Mouse (Mus musculus) MEL (cell line): ENCODE measurements around the gene Atp1a1. TPM values are rescaled to one million over a fixed set of nuclear protein-coding genes. Genes with fewer than 3 reads are reported as not detected.

Experiments
- DNase-seq: peaks from one replicate; pipeline ENCODE4 v3.0.0; 2011; ENCODE audit warnings: low read depth, low spot score
- H3K27ac ChIP-seq: 2 replicates; pipeline ENCODE4 v1.5.1; 2012; ENCODE audit warnings: low read depth, mild to moderate bottlenecking, control low read depth, low read length, moderate library complexity; ENCODE audit not compliant: control insufficient read depth
- H3K27me3 ChIP-seq, 2 experiments: fragments of 150-350 bp in 1 of 2; sonication (generic) in 1 of 2; 2 replicates each; pipeline ENCODE4 v1.6.1; 2012; ENCODE audit warnings: low read length in 2 of 2, mild to moderate bottlenecking in 2 of 2, improper control_type of control experiment in 1 of 2, moderate library complexity in 1 of 2; ENCODE audit not compliant: insufficient read depth in 2 of 2, control insufficient read depth in 1 of 2
- H3K36me3 ChIP-seq, 2 experiments: 2 replicates each; pipeline ENCODE4 v1.6.1; 2012 to 2014; ENCODE audit warnings: low read length in 2 of 2, improper control_type of control experiment in 1 of 2, inconsistent platforms in 1 of 2, mild to moderate bottlenecking in 1 of 2; ENCODE audit not compliant: insufficient read depth in 2 of 2, control insufficient read depth in 1 of 2
- H3K4me1 ChIP-seq, 2 experiments: fragments of 150-350 bp in 1 of 2; sonication (generic) in 1 of 2; 2 replicates each; pipeline ENCODE4 v1.6.1; 2012; ENCODE audit warnings: low read length in 2 of 2, improper control_type of control experiment in 1 of 2, mild to moderate bottlenecking in 1 of 2; ENCODE audit not compliant: insufficient read depth in 2 of 2, control insufficient read depth in 1 of 2
- H3K4me3 ChIP-seq, 2 experiments: fragments of 150-350 bp in 1 of 2; sonication (generic) in 1 of 2; 2 replicates each; pipeline ENCODE4 v1.5.1; 2012; ENCODE audit warnings: low read depth in 2 of 2, low read length in 2 of 2, mild to moderate bottlenecking in 2 of 2, moderate library complexity in 2 of 2, control low read depth in 1 of 2, improper control_type of control experiment in 1 of 2; ENCODE audit not compliant: control insufficient read depth in 1 of 2, insufficient read depth in 1 of 2
- H3K79me2 ChIP-seq: 2 replicates; pipeline ENCODE4 v1.6.1; 2012; ENCODE audit warnings: mild to moderate bottlenecking, low read length, moderate library complexity; ENCODE audit not compliant: control insufficient read depth, poor library complexity, insufficient read depth
- H3K9ac ChIP-seq: 2 replicates; pipeline ENCODE4 v1.6.1; 2012; ENCODE audit warnings: low read depth, mild to moderate bottlenecking, control low read depth, low read length, moderate library complexity; ENCODE audit not compliant: control insufficient read depth, poor library complexity, severe bottlenecking
- H3K9me3 ChIP-seq: fragments of 150-350 bp; sonication (generic); replicated peaks from 2 replicates; pipeline ENCODE4 v1.6.1; 2012; ENCODE audit warnings: mild to moderate bottlenecking, low read length, improper control_type of control experiment, moderate library complexity; ENCODE audit not compliant: insufficient read depth
- BHLHE40 ChIP-seq: IDR thresholded peaks from 2 replicates; pipeline ENCODE4 v1.6.1; 2012; ENCODE audit warnings: low read depth, mild to moderate bottlenecking, inconsistent platforms, low read length, improper control_type of control experiment, borderline replicate concordance
- CHD2 ChIP-seq: IDR thresholded peaks from 2 replicates; pipeline ENCODE4 v1.6.1; 2011; ENCODE audit warnings: low read length, improper control_type of control experiment
- ELF1 ChIP-seq: IDR thresholded peaks from 2 replicates; pipeline ENCODE4 v1.6.1; 2014; ENCODE audit warnings: low read depth, mild to moderate bottlenecking, inconsistent platforms, low read length, improper control_type of control experiment, moderate library complexity
- EP300 ChIP-seq, 2 experiments: IDR thresholded peaks; 2 replicates each; pipeline ENCODE4 v1.6.1; 2011; ENCODE audit warnings: improper control_type of control experiment in 2 of 2, low read length in 2 of 2, low read depth in 1 of 2, mild to moderate bottlenecking in 1 of 2
- ETS1 ChIP-seq: IDR thresholded peaks from 2 replicates; pipeline ENCODE4 v1.6.1; 2012; ENCODE audit warnings: low read depth, mild to moderate bottlenecking, inconsistent platforms, low read length, improper control_type of control experiment, moderate library complexity
- GABPA ChIP-seq: IDR thresholded peaks from 2 replicates; pipeline ENCODE4 v1.6.1; 2012; ENCODE audit warnings: low read depth, mild to moderate bottlenecking, inconsistent platforms, low read length, improper control_type of control experiment, moderate library complexity
- GATA1 ChIP-seq: IDR thresholded peaks from 2 replicates; pipeline ENCODE4 v1.6.1; 2011; ENCODE audit warnings: low read depth, low read length, improper control_type of control experiment
- JUND ChIP-seq: IDR thresholded peaks from 2 replicates; pipeline ENCODE4 v1.6.1; 2011; ENCODE audit warnings: low read depth, mild to moderate bottlenecking, improper control_type of control experiment, low read length
- MAFK ChIP-seq: IDR thresholded peaks from 2 replicates; pipeline ENCODE4 v1.6.1; 2011; ENCODE audit warnings: low read depth, mild to moderate bottlenecking, low read length, improper control_type of control experiment, borderline replicate concordance
- MAX ChIP-seq: IDR thresholded peaks from 2 replicates; pipeline ENCODE4 v1.6.1; 2011; ENCODE audit warnings: low read length, improper control_type of control experiment
- MEF2A ChIP-seq: IDR thresholded peaks from 2 replicates; pipeline ENCODE4 v1.6.1; 2014; ENCODE audit warnings: low read depth, mild to moderate bottlenecking, inconsistent platforms, low read length, improper control_type of control experiment; ENCODE audit not compliant: poor library complexity, insufficient replicate concordance, severe bottlenecking; ENCODE audit errors: extremely low read depth
- MYB ChIP-seq: IDR thresholded peaks from 2 replicates; pipeline ENCODE4 v1.6.1; 2011; ENCODE audit warnings: mild to moderate bottlenecking, low read depth, low read length, improper control_type of control experiment
- MYC ChIP-seq: IDR thresholded peaks from 2 replicates; pipeline ENCODE4 v1.6.1; 2011; ENCODE audit warnings: low read depth, mild to moderate bottlenecking, low read length, improper control_type of control experiment, moderate library complexity
- NELFE ChIP-seq: IDR thresholded peaks from 2 replicates; pipeline ENCODE4 v1.6.1; 2011; ENCODE audit warnings: low read depth, low read length, improper control_type of control experiment
- RAD21 ChIP-seq: IDR thresholded peaks from 2 replicates; pipeline ENCODE4 v1.6.1; 2011; ENCODE audit warnings: mild to moderate bottlenecking, low read depth, low read length, improper control_type of control experiment
- RCOR1 ChIP-seq: IDR thresholded peaks from 2 replicates; pipeline ENCODE4 v1.6.1; 2012; ENCODE audit warnings: low read depth, mild to moderate bottlenecking, inconsistent platforms, low read length, improper control_type of control experiment
- TAL1 ChIP-seq: IDR thresholded peaks from 2 replicates; pipeline ENCODE4 v1.6.1; 2012; ENCODE audit warnings: mild to moderate bottlenecking, inconsistent platforms, low read length, moderate library complexity, mixed read lengths
- TCF12 ChIP-seq: IDR thresholded peaks from 2 replicates; pipeline ENCODE4 v1.6.1; 2014; ENCODE audit warnings: low read depth, mild to moderate bottlenecking, inconsistent platforms, low read length, improper control_type of control experiment, moderate library complexity
- UBTF ChIP-seq: IDR thresholded peaks from 2 replicates; pipeline ENCODE4 v1.6.1; 2012; ENCODE audit warnings: low read depth, mild to moderate bottlenecking, inconsistent platforms, low read length, improper control_type of control experiment, moderate library complexity, borderline replicate concordance; ENCODE audit not compliant: insufficient read depth
- USF1 ChIP-seq: IDR thresholded peaks from 2 replicates; pipeline ENCODE4 v1.6.1; 2014; ENCODE audit warnings: low read depth, mild to moderate bottlenecking, inconsistent platforms, low read length, improper control_type of control experiment, moderate library complexity
- USF2 ChIP-seq, 2 experiments: IDR thresholded peaks; 2 replicates each; pipeline ENCODE4 v1.6.1; 2011 to 2012; ENCODE audit warnings: improper control_type of control experiment in 2 of 2, low read length in 2 of 2, borderline replicate concordance in 1 of 2, inconsistent platforms in 1 of 2, low read depth in 1 of 2, mild to moderate bottlenecking in 1 of 2; ENCODE audit not compliant: insufficient read depth in 1 of 2
- ZKSCAN1 ChIP-seq: IDR thresholded peaks from 2 replicates; pipeline ENCODE4 v1.6.1; 2012; ENCODE audit warnings: low read depth, mild to moderate bottlenecking, inconsistent platforms, low read length, improper control_type of control experiment, moderate library complexity
- ZMIZ1 ChIP-seq: IDR thresholded peaks from 2 replicates; pipeline ENCODE4 v1.6.1; 2012; ENCODE audit warnings: low read depth, mild to moderate bottlenecking, inconsistent platforms, low read length, improper control_type of control experiment, moderate library complexity
- ZNF384 ChIP-seq: IDR thresholded peaks from 2 replicates; pipeline ENCODE4 v1.6.1; 2012; ENCODE audit warnings: low read depth, mild to moderate bottlenecking, inconsistent platforms, low read length, improper control_type of control experiment
- polyA plus RNA-seq, 2 experiments: library from polyadenylated mRNA; stranded (reverse) in 1 of 2; unstranded in 1 of 2; fragments of >175 nt in 1 of 2; fragments of >200 nt in 1 of 2; gene quantifications; 2 replicates each; pipeline versions ENCODE4 v1.2.1 to v1.2.4; 2012; ENCODE audit warnings: low replicate concordance in 2 of 2, low read depth in 1 of 2; ENCODE audit not compliant: insufficient read length in 2 of 2, insufficient read depth in 1 of 2, missing spikeins in 1 of 2
- total RNA-seq: library from RNA; depleted of rRNA; stranded (reverse); fragments of 300-350 nt; gene quantifications from 2 replicates; pipeline ENCODE4 v1.2.3, GENCODE M21; 2012

Atp1a1 gene
- total and polyA plus RNA-seq, 3 experiments = 136 to 174 TPM; not detected in 1

GRCm38 (mm10) chr3:101618505-101618904 lies 14.0 kb upstream of the Atp1a1 start:
- DNase-seq = no peak
- Histone ChIP-seq H3K36me3 (no peaks in the 10 kb centered on the region), H3K9ac (no peak overlapping the region)

GRCm38 (mm10) chr3:101617451-101617850 lies 13.0 kb upstream of the Atp1a1 start:
- Histone ChIP-seq H3K27ac (no peak overlapping the region), H3K9ac (no peak overlapping the region), H3K27me3 (peaks cover 0 to 2% of the 10 kb centered on the region in 2 experiments; a peak in 2 of 4 replicates), H3K4me3 (no peak overlapping the region), H3K36me3 (no peaks in the 10 kb centered on the region), H3K9me3 (no peaks in the 10 kb centered on the region), H3K79me2 (no peaks in the 10 kb centered on the region), H3K4me1 (no peaks in the 10 kb centered on the region)
- DNase-seq = no peak
- TF ChIP-seq MYB (no peak), MAX (no peak), ZMIZ1 (no peak), GABPA (no peak), ZNF384 (no peak), TAL1 (no peak), BHLHE40 (no peak), ZKSCAN1 (no peak), UBTF (no peak), ELF1 (no peak), JUND (no peak), RAD21 (no peak)

More at GRCm38 (mm10) chr3:101618505-101618904, 14.0 kb upstream of the Atp1a1 start:
- H3K4me3 ChIP-seq = no peak overlapping the region
- TF ChIP-seq ETS1 (no peak), GATA1 (no peak), USF1 (no peak), NELFE (no peak), RAD21 (no peak), MAFK (no peak), UBTF (no peak), CHD2 (no peak), EP300 (IDR thresholded peaks at IDR 0.05; ENCODE audit: low read depth in 1 of 2, low read length in 2 of 2) (no peak), GABPA (no peak), MYC (no peak), MEF2A (no peak), RCOR1 (no peak), TCF12 (no peak), USF2 (IDR thresholded peaks at IDR 0.05; ENCODE audit: borderline replicate concordance in 1 of 2, insufficient read depth in 1 of 2, low read depth in 1 of 2, low read length in 2 of 2) (no peak)
- TF ChIP-seq, all 39 proteins: peak for 0
- Histone ChIP-seq H3K9me3 (no peaks in the 10 kb centered on the region), H3K79me2 (no peaks in the 10 kb centered on the region), H3K4me1 (no peaks in the 10 kb centered on the region), H3K27ac (no peak overlapping the region), H3K27me3 (peaks cover 0 to 2% of the 10 kb centered on the region in 2 experiments; a peak in 2 of 4 replicates)
